19 mouse cellular contexts compared by ENCODE assay signal in genomic region chr7:16128344-16128743, GRCm38 (mm10). TPM values are rescaled to one million over a fixed set of nuclear protein-coding genes. Genes with fewer than 3 reads are reported as not detected.
DNase-seq lines count a peak whose midpoint lies in the region; ATAC-seq and TF ChIP-seq lines count a peak whose summit lies in the region.
"Had no signal": no experiment of that assay in that cellular context is flagged by ENCODE, and none has a peak within 500 bp of the region (broad histone marks: within the 10 kb centered on the region; RNA-seq: fewer than 3 reads in every experiment).

No protein-coding gene starts in this region.

- intact Hi-C loops in heart, postnatal 36 days (cut with DNase I): no loop called here

- TF ChIP-seq CTCF in kidney, adult 2 months (conservative IDR thresholded peaks at IDR 0.05; ENCODE audit: insufficient read depth, insufficient read length, low read depth, low read length): no peak

- peaks cover 5% of the 10 kb centered on the region; the same call in 1 of the 2 replicates for H3K27me3 ChIP-seq in heart, embryonic 16.5 days (ENCODE audit: control insufficient read depth, insufficient read depth, low read length)
- H3K27me3 ChIP-seq in midbrain, embryonic 15.5 days (replicated peaks): no peaks in the 10 kb centered on the region
- no peaks in the 10 kb centered on the region for H3K27me3 ChIP-seq in midbrain, embryonic 13.5 days
- H3K27me3 ChIP-seq in kidney, adult 2 months (replicated peaks; ENCODE audit: control insufficient read depth, insufficient read depth, low read length): no peaks in the 10 kb centered on the region
- H3K27me3 ChIP-seq: hindbrain, embryonic 12.5 days; neural tube, embryonic 13.5 days had no signal

- no peaks in the 10 kb centered on the region for H3K9me3 ChIP-seq in heart, embryonic 16.5 days (replicated peaks; ENCODE audit: control insufficient read depth, low read length)
- H3K9me3 ChIP-seq in midbrain, embryonic 15.5 days: no peaks in the 10 kb centered on the region
- H3K9me3 ChIP-seq in midbrain, embryonic 13.5 days: no peaks in the 10 kb centered on the region
- H3K9me3 ChIP-seq: embryonic facial prominence, embryonic 13.5 days; G1E; hindbrain, embryonic 12.5 days; limb, embryonic 10.5 days; liver, embryonic 13.5 days; neural tube, embryonic 13.5 days had no signal

- H3K4me2 ChIP-seq in heart, embryonic 16.5 days (ENCODE audit: low read depth, low read length): no peak overlapping the region
- no peak overlapping the region for H3K4me2 ChIP-seq in midbrain, embryonic 15.5 days
- H3K4me2 ChIP-seq in midbrain, embryonic 13.5 days (replicated peaks): no peak overlapping the region
- H3K4me2 ChIP-seq: liver, embryonic 13.5 days had no signal

- no peak for TF ChIP-seq POLR2A in kidney, adult 2 months (IDR thresholded peaks at IDR 0.05; ENCODE audit: low read depth, low read length)

- no peak for DNase-seq in heart, postnatal 36 days
- peak; percentile 92 for DNase-seq in cerebellum, adult 11 months
- peak; percentile 95 for DNase-seq in cerebellum, adult 9-10 months
- no peak for DNase-seq in kidney, adult 2 months
- DNase-seq in frontal cortex, postnatal 25 days (ENCODE audit: low spot score in 2 of 2): no peak
- DNase-seq: kidney, adult 18-20 months; kidney, postnatal 4 days; liver, embryonic 13.5 days; thymus, postnatal 4 days had no signal

- no peak overlapping the region for H3K4me3 ChIP-seq in heart, embryonic 16.5 days (ENCODE audit: low read length)
- H3K4me3 ChIP-seq in midbrain, embryonic 15.5 days: no peak overlapping the region
- H3K4me3 ChIP-seq in midbrain, embryonic 13.5 days (replicated peaks): no peak overlapping the region
- no peak overlapping the region for H3K4me3 ChIP-seq in kidney, adult 2 months (ENCODE audit: insufficient read depth, low read depth, low read length)
- H3K4me3 ChIP-seq: embryonic facial prominence, embryonic 13.5 days; hindbrain, embryonic 12.5 days; limb, embryonic 10.5 days; liver, embryonic 13.5 days; neural tube, embryonic 13.5 days had no signal

- H3K4me1 ChIP-seq in heart, embryonic 16.5 days (ENCODE audit: control insufficient read depth, insufficient read depth, low read length): peaks cover 22% of the 10 kb centered on the region
- peaks cover 46% of the 10 kb centered on the region for H3K4me1 ChIP-seq in midbrain, embryonic 15.5 days
- H3K4me1 ChIP-seq in midbrain, embryonic 13.5 days (replicated peaks): peaks cover 47% of the 10 kb centered on the region
- H3K4me1 ChIP-seq in kidney, adult 2 months (ENCODE audit: control insufficient read depth, insufficient read depth, low read length): no peaks in the 10 kb centered on the region

- WGBS in heart, embryonic 16.5 days: 50% methylated on average over 6 of the region's 6 CpGs
- WGBS in midbrain, embryonic 15.5 days: 78% methylated on average over 6 of the region's 6 CpGs
- 91% methylated on average over 6 of the region's 6 CpGs for WGBS in midbrain, embryonic 13.5 days
- 62% methylated on average over 6 of the region's 6 CpGs for WGBS in kidney, adult 2 months

- H3K9ac ChIP-seq in heart, embryonic 16.5 days (ENCODE audit: low read length): no peak overlapping the region
- no peak overlapping the region for H3K9ac ChIP-seq in midbrain, embryonic 15.5 days
- H3K9ac ChIP-seq in midbrain, embryonic 13.5 days (replicated peaks): no peak overlapping the region
- H3K9ac ChIP-seq: embryonic facial prominence, embryonic 13.5 days; hindbrain, embryonic 12.5 days; liver, embryonic 13.5 days had no signal

- peaks cover 9% of the 10 kb centered on the region; the same call in 1 of the 2 replicates for H3K36me3 ChIP-seq in heart, embryonic 16.5 days (ENCODE audit: control insufficient read depth, insufficient read depth)
- H3K36me3 ChIP-seq in midbrain, embryonic 15.5 days (replicated peaks): 0 out of 2 replicates have a peak, but pooled peaks cover 9% of the 10 kb centered on the region
- peaks cover 30% of the 10 kb centered on the region for H3K36me3 ChIP-seq in midbrain, embryonic 13.5 days
- H3K36me3 ChIP-seq in kidney, adult 2 months (ENCODE audit: control insufficient read depth, insufficient read depth, low read length): no peaks in the 10 kb centered on the region
- H3K36me3 ChIP-seq: liver, embryonic 13.5 days had no signal

- H3K27ac ChIP-seq in heart, embryonic 16.5 days (ENCODE audit: low read length): peak overlapping the region; percentile 28
- H3K27ac ChIP-seq in midbrain, embryonic 15.5 days: 0 out of 2 replicates have a peak overlapping the region, but pooled peaks have one; percentile 80
- no peak overlapping the region for H3K27ac ChIP-seq in midbrain, embryonic 13.5 days
- H3K27ac ChIP-seq in kidney, adult 2 months (ENCODE audit: insufficient read depth, low read depth, low read length): no peak overlapping the region
- H3K27ac ChIP-seq: limb, embryonic 10.5 days; liver, embryonic 13.5 days had no signal

- no peak for ATAC-seq in heart, embryonic 16.5 days (replicated peaks; ENCODE audit: extremely low read depth, insufficient read depth, low FRiP score)
- ATAC-seq in midbrain, embryonic 15.5 days (replicated peaks): no peak
- no peak for ATAC-seq in midbrain, embryonic 13.5 days

RNA-seq across cellular contexts. Expression of gene Slc8a2, which starts 1.3 kb away (rescaled TPM):
- 0.15 and 0.20 TPM in 2 replicates for polyA plus RNA-seq in heart, embryonic 16.5 days (2015; fragmentation: Nextera tagmentation; extraction: Ambion mirVana)
- total RNA-seq in heart, postnatal 36 days (2021): 1 to 10 TPM in 1 of 2 experiments, under 1 TPM in 1; 0.67 to 1.1 TPM
- polyA plus RNA-seq in midbrain, embryonic 15.5 days (2015; fragmentation: Nextera tagmentation; extraction: Ambion mirVana): 0.80 and 0.88 TPM in 2 replicates
- polyA plus RNA-seq in midbrain, embryonic 13.5 days (2015; fragmentation: Nextera tagmentation; extraction: Ambion mirVana): 0.66 and 1.1 TPM in 2 replicates
- polyA plus RNA-seq in kidney, adult 2 months (2012; rRNA removed): 0.33 and 0.38 TPM in 2 replicates
- total RNA-seq: megakaryocyte, adult 5-6 weeks; monocyte, adult 5-6 weeks had no signal
- polyA plus RNA-seq: liver, embryonic 13.5 days had no signal

RNA-seq across cellular contexts. Expression of gene Kptn, which starts 8.6 kb away (rescaled TPM):
- 32.5 and 36.1 TPM in 2 replicates for polyA plus RNA-seq in heart, embryonic 16.5 days (2015; fragmentation: Nextera tagmentation; extraction: Ambion mirVana)
- 10 to 100 TPM; 23.0 to 23.1 TPM for total RNA-seq in heart, postnatal 36 days (2021)
- 51.2 and 55.1 TPM in 2 replicates for polyA plus RNA-seq in midbrain, embryonic 15.5 days (2015; fragmentation: Nextera tagmentation; extraction: Ambion mirVana)
- 39.6 and 41.2 TPM in 2 replicates for polyA plus RNA-seq in midbrain, embryonic 13.5 days (2015; fragmentation: Nextera tagmentation; extraction: Ambion mirVana)
- polyA plus RNA-seq in kidney, adult 2 months (2012; rRNA removed): 28.7 and 32.5 TPM in 2 replicates

RNA-seq across cellular contexts. Expression of gene Napa, which starts 30.1 kb away (rescaled TPM):
- polyA plus RNA-seq in heart, embryonic 16.5 days (2015; fragmentation: Nextera tagmentation; extraction: Ambion mirVana): 166 and 168 TPM in 2 replicates
- 10 to 100 TPM; 81.3 to 84.7 TPM for total RNA-seq in heart, postnatal 36 days (2021)
- 224 and 234 TPM in 2 replicates for polyA plus RNA-seq in midbrain, embryonic 15.5 days (2015; fragmentation: Nextera tagmentation; extraction: Ambion mirVana)
- polyA plus RNA-seq in midbrain, embryonic 13.5 days (2015; fragmentation: Nextera tagmentation; extraction: Ambion mirVana): 196 and 203 TPM in 2 replicates
- polyA plus RNA-seq in kidney, adult 2 months (2012; rRNA removed): 177 and 207 TPM in 2 replicates

RNA-seq across cellular contexts. Expression of gene Meis3, which starts 46.5 kb away (rescaled TPM):
- polyA plus RNA-seq in heart, embryonic 16.5 days (2015; fragmentation: Nextera tagmentation; extraction: Ambion mirVana): 14.5 and 15.4 TPM in 2 replicates
- total RNA-seq in heart, postnatal 36 days (2021): 1 to 10 TPM; 3.9 to 4.9 TPM
- polyA plus RNA-seq in midbrain, embryonic 15.5 days (2015; fragmentation: Nextera tagmentation; extraction: Ambion mirVana): 164 and 166 TPM in 2 replicates
- polyA plus RNA-seq in midbrain, embryonic 13.5 days (2015; fragmentation: Nextera tagmentation; extraction: Ambion mirVana): 158 and 160 TPM in 2 replicates
- 3.8 and 6.6 TPM in 2 replicates for polyA plus RNA-seq in kidney, adult 2 months (2012; rRNA removed)

Comparison
In these comparisons a context has a peak if more than half of its experiments do, and no peak if none do; other contexts are left out.
1. H3K27ac ChIP-seq: peak in heart, embryonic 16.5 days (single experiment) and midbrain, embryonic 15.5 days (single experiment); none in midbrain, embryonic 13.5 days (single experiment) and kidney, adult 2 months (single experiment).
2. DNase-seq: peak in cerebellum, adult 11 months (single experiment) and cerebellum, adult 9-10 months (single experiment); none in heart, postnatal 36 days (0 of 2), kidney, adult 2 months (single experiment) and frontal cortex, postnatal 25 days (0 of 2).